Mouse (Mus musculus) heart, embryonic 13.5 days (tissue): ENCODE measurements at regions not wholly inside any gene's neighbourhood (a gene's known extent, or its start where the extent isn't known, plus 50 kb on each side); places are given as distances from the start of the nearest gene placed in this dataset.

Experiments
- ATAC-seq: fragments of 200-750 bp; cut with Nextera tagmentation; 2 replicates; pipeline ENCODE4 v1.8.0; 2017; ENCODE audit warnings: moderate TSS enrichment; ENCODE audit not compliant: insufficient number of reproducible peaks, low FRiP score, low TSS enrichment; ENCODE audit errors: extremely low read depth
- H3K27ac ChIP-seq: fragments of 300-500 bp; sonication (generic); replicated peaks from 2 replicates; pipeline ENCODE4 v1.5.1; 2015; ENCODE audit warnings: moderate library complexity, mild to moderate bottlenecking, inconsistent platforms
- H3K27me3 ChIP-seq: fragments of 300-500 bp; sonication (generic); replicated peaks from 2 replicates; pipeline ENCODE4 v1.6.1; 2015; ENCODE audit warnings: mild to moderate bottlenecking, inconsistent platforms
- H3K36me3 ChIP-seq: fragments of 300-500 bp; sonication (generic); 2 replicates; pipeline ENCODE4 v1.6.1; 2015; ENCODE audit warnings: mild to moderate bottlenecking, inconsistent platforms
- H3K4me1 ChIP-seq: fragments of 300-500 bp; sonication (generic); 2 replicates; pipeline ENCODE4 v1.6.1; 2015; ENCODE audit warnings: inconsistent platforms
- H3K4me2 ChIP-seq: fragments of 300-500 bp; sonication (generic); 2 replicates; pipeline ENCODE4 v1.6.1; 2015; ENCODE audit warnings: inconsistent platforms, mild to moderate bottlenecking, moderate library complexity
- H3K4me3 ChIP-seq: fragments of 300-500 bp; sonication (generic); 2 replicates; pipeline ENCODE4 v1.5.1; 2015; ENCODE audit warnings: moderate library complexity, mild to moderate bottlenecking, inconsistent platforms
- H3K9ac ChIP-seq: fragments of 300-500 bp; sonication (generic); 2 replicates; pipeline ENCODE4 v1.6.1; 2015; ENCODE audit warnings: inconsistent platforms, mild to moderate bottlenecking, moderate library complexity
- H3K9me3 ChIP-seq: fragments of 300-500 bp; sonication (generic); 2 replicates; pipeline ENCODE4 v1.6.1; 2016; ENCODE audit warnings: inconsistent platforms
- WGBS: fragments of 180-500 bp; shearing (Covaris S2); methylation state at CpG from one replicate; pipeline ENCODE4 v1.1.7; 2015; ENCODE audit warnings: mixed read lengths; 5-methylcytosine and 5-hydroxymethylcytosine counted together

DNA sequence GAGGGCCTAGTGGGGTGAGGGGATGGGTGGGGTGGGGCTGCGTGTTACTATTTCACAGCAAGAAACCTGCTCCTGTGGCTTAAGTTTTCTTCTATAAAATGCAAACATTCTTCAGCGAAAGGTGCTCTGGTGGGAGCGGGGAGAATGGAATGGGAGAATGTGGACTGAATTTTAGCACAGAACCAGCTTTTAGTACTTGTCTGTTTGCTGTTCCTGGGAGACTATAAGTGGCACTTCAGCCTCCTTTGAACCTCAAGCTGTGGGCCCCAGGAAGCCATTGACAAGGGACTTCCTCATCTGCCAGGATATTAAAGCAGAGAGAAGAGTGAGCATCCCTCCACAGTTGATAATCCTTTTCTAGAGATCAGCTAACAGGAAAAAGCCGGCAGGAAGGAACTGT is 580.2 kb downstream of the Zfp706 start:
- ATAC-seq = no peak
- H3K4me1 ChIP-seq = peaks cover 24% of the 10 kb centered on the region
- H3K36me3 ChIP-seq = no peaks in the 10 kb centered on the region
- no peak overlapping the region for H3K4me2 ChIP-seq
- H3K4me3 ChIP-seq = no peak overlapping the region
- no peak overlapping the region for H3K9ac ChIP-seq
- no peak overlapping the region for H3K27ac ChIP-seq
- H3K9me3 ChIP-seq = no peaks in the 10 kb centered on the region
- no peaks in the 10 kb centered on the region for H3K27me3 ChIP-seq
- WGBS = 53% methylated on average over 4 of the region's 4 CpGs

DNA sequence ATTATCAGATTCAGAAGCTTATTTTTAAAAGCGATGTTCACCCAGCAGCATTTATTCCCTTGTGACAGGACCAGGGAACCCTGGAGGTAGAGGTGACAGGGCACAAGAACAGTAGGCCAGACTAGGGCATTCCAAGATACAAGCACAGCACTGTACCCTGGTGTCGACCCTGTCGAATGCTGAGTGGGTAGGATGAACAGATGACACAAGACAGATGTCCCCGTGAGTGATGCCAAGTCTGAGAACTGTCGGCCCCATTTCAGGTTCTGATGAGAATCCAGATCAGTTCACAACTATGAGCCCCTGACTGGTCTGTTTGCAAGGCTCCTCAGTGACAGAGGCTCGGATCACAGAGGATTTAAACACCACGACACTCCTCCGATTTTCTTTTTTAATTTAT is 581.7 kb downstream of the Zfp706 start:
- Histone ChIP-seq H3K4me3 (no peak overlapping the region), H3K9ac (no peak overlapping the region), H3K27ac (no peak overlapping the region), H3K27me3 (no peaks in the 10 kb centered on the region), H3K9me3 (no peaks in the 10 kb centered on the region), H3K4me1 (peaks cover 24% of the 10 kb centered on the region), H3K4me2 (no peak overlapping the region), H3K36me3 (no peaks in the 10 kb centered on the region)
- WGBS = 56% methylated on average over 8 of the region's 8 CpGs
- no peak; the same call in 1 of the 2 replicates for ATAC-seq

DNA sequence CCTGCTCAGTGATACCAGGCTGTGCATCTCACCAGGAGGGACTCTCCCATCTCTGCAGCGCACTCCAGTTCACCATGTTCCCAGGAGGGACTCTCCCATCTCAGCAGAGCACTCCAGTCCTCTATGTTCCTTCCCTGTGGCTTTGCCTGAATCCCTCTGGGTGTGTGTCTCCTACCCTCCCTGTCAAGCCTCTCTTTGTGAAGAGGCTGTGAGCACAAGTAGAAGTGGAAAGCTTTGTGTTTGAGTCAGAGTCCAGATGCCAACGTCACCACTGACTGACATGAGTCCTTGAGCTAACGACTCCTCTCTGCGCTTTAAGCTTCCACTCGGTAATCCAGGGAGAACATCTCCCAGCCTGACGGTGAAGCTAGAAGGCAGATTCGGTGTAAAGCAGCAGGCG is 583.5 kb downstream of the Zfp706 start:
- no peak overlapping the region for H3K4me3 ChIP-seq
- no peak overlapping the region for H3K9ac ChIP-seq
- WGBS = 68% methylated on average over 8 of the region's 8 CpGs
- no peaks in the 10 kb centered on the region for H3K36me3 ChIP-seq
- no peak for ATAC-seq
- no peaks in the 10 kb centered on the region for H3K9me3 ChIP-seq
- peaks cover 37% of the 10 kb centered on the region for H3K4me1 ChIP-seq
- no peaks in the 10 kb centered on the region for H3K27me3 ChIP-seq
- H3K4me2 ChIP-seq = no peak overlapping the region
- H3K27ac ChIP-seq = no peak overlapping the region

DNA sequence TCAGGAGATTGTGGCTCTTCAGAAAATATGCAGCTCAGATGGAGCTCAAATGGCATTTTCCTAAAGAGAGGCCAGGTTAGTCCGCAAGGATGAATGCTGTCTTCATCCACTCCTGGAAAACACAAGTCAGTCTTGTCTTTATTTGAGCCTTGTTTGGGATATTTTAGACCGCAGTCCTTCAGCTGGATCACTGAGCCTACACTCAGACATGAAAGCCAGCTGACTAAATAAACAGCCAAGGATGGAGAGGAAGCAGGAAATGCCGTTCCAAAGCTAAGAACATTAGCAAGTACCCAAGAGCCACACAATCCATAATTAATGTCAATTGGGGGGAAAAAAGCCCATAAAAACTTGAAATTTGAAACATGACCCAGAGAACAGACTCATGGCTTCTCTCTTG is 584.8 kb downstream of the Zfp706 start:
- Histone ChIP-seq H3K9ac (no peak overlapping the region), H3K9me3 (no peaks in the 10 kb centered on the region), H3K36me3 (no peaks in the 10 kb centered on the region), H3K4me3 (no peak overlapping the region), H3K27ac (no peak overlapping the region), H3K4me2 (no peak overlapping the region), H3K27me3 (no peaks in the 10 kb centered on the region), H3K4me1 (peaks cover 31% of the 10 kb centered on the region)
- ATAC-seq = no peak
- 69% methylated on average over 3 of the region's 3 CpGs for WGBS

DNA sequence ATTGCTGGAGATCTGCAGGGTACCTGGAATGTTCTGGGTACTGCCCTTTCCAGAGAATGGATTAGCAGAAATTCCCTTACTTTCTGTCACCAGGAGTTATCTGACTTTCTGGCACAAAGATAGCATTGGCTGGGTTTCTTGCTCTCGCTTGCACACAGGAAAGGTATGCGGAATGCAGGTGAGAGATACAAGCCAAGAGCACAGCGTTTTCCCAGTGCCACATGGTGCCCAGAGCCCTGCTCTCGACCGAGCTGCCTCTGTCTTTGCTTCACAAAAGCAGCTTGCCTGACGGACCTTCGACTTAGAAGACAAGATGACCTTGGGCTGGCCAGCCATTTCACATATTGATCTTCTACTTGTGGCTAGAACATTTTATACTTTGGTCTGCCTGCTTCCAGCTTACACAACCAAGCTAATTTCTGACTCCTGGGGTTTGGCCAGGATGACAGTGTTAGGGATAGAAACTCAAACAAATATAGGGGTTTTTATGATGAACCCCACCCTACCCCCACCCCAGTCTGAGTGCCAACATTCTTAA is 587.6 kb downstream of the Zfp706 start:
- Histone ChIP-seq H3K4me2 (no peak overlapping the region), H3K27ac (no peak overlapping the region), H3K9ac (no peak overlapping the region), H3K27me3 (no peaks in the 10 kb centered on the region), H3K36me3 (no peaks in the 10 kb centered on the region), H3K9me3 (no peaks in the 10 kb centered on the region), H3K4me1 (peaks cover 27% of the 10 kb centered on the region), H3K4me3 (no peak overlapping the region)
- WGBS = 49% methylated on average over 7 of the region's 7 CpGs
- no peak for ATAC-seq

DNA sequence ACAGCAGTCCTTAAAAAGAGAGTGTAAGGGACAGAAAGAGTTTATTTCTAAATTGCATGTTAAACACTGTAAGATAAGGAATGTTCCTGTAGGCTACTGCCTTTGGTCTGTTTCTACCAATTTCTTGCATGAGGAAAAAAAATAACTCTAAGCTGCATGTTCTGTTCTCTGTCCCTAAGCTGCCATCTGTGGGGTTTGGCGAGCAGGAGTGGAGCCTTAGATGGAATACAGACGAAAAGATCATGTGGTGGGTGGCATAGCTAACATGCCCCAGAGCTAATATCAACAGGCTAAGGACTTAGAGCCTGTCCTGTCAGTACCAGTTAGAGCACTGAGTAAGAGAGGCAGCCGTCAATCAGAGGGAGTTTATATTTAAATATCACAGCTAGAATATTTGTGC is 590.1 kb downstream of the Zfp706 start:
- Histone ChIP-seq H3K27ac (no peak overlapping the region), H3K9me3 (no peaks in the 10 kb centered on the region), H3K4me2 (no peak overlapping the region), H3K4me1 (peaks cover 21% of the 10 kb centered on the region), H3K4me3 (no peak overlapping the region), H3K27me3 (no peaks in the 10 kb centered on the region), H3K9ac (no peak overlapping the region), H3K36me3 (no peaks in the 10 kb centered on the region)
- ATAC-seq = no peak
- WGBS = 56% methylated on average over 3 of the region's 3 CpGs

DNA sequence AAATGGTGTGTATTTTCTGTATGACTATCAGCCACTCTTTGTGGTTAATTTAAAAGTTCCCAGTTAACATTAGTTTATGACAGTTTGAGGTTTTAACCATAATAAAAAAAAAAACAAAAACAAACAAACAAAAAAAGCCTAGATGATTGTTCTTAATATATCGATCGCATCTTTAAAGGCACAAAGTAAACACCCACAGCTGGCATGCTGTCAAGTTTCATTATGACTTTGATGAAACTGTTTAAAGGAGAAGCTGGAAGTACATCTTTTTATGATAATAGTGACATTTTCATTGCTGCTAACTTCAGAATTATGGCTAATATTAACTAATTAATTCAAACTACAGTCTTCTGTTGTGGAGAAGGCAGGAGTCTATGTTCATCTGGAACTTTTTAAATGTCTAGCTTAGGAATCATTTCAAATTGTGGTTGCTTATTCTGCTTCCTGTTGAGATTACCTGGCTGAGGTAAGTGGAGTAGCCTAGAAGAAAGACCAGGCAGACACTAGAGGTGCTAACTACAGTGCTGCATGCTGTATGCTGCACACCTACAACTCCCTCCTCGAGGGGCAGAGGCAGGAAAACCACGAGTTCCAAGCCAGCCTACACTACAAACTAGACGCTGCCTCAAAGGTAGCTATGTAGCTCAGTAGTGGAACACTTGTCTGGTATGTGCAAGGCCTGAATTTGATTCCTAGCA is 591.9 kb downstream of the Zfp706 start:
- Histone ChIP-seq H3K4me1 (peaks cover 21% of the 10 kb centered on the region), H3K9ac (no peak overlapping the region), H3K36me3 (no peaks in the 10 kb centered on the region), H3K4me2 (no peak overlapping the region), H3K4me3 (no peak overlapping the region), H3K9me3 (no peaks in the 10 kb centered on the region), H3K27me3 (no peaks in the 10 kb centered on the region), H3K27ac (no peak overlapping the region)
- 72% methylated on average over 5 of the region's 5 CpGs for WGBS
- ATAC-seq = no peak

DNA sequence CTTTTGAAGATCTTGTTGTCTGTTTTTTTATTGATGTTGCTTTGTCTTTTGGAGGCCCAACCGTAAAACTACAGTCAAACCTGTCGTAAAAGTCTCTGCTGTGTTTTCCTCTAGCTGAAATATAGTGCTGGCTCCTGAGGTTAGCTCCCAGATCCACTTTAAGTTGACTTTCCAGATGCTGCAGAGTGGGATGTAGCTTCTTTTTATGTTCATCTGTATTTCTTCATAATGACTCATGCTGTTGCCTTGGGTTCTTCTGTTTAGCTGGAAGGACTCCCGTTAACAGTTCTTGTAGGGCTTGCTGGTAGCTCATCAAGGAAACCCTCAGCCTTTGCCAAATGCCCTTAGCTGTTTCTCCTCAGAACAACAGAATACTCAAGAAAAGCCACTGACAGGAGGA is 595.6 kb downstream of the Zfp706 start:
- H3K9me3 ChIP-seq = 0 out of 2 replicates have a peak, but pooled peaks cover 3% of the 10 kb centered on the region
- H3K27ac ChIP-seq = no peak overlapping the region
- 78% methylated on average over 3 of the region's 3 CpGs for WGBS
- no peak overlapping the region for H3K9ac ChIP-seq
- no peaks in the 10 kb centered on the region for H3K36me3 ChIP-seq
- no peaks in the 10 kb centered on the region for H3K27me3 ChIP-seq
- no peaks in the 10 kb centered on the region for H3K4me1 ChIP-seq
- no peak overlapping the region for H3K4me3 ChIP-seq
- no peak for ATAC-seq
- no peak overlapping the region for H3K4me2 ChIP-seq

DNA sequence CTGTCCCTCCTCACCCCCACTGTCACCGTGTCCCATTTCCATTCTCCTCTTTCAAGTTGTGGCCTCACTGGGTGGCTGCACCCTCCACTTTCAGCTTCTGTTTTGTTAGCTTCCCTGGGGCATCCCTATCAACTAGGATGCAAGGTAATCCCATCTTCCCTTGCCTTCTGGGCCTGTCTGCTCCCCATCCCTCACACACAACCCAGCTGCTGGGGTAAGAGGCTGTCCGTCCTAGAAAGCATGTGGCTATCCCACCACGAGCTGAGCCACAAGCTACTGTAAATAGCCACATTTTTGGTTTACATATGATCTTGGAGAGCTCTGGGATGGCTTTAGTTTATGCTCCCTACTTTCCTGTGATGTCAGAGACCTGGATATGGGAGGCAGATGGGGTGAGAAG is 602.1 kb downstream of the Zfp706 start:
- WGBS = 70% methylated on average over 3 of the region's 3 CpGs
- no peak overlapping the region for H3K4me2 ChIP-seq
- H3K9me3 ChIP-seq = 0 out of 2 replicates have a peak, but pooled peaks cover 4% of the 10 kb centered on the region
- H3K9ac ChIP-seq = no peak overlapping the region
- H3K4me3 ChIP-seq = no peak overlapping the region
- no peaks in the 10 kb centered on the region for H3K36me3 ChIP-seq
- no peak overlapping the region for H3K27ac ChIP-seq
- ATAC-seq = no peak
- peaks cover 7% of the 10 kb centered on the region for H3K4me1 ChIP-seq
- no peaks in the 10 kb centered on the region for H3K27me3 ChIP-seq

DNA sequence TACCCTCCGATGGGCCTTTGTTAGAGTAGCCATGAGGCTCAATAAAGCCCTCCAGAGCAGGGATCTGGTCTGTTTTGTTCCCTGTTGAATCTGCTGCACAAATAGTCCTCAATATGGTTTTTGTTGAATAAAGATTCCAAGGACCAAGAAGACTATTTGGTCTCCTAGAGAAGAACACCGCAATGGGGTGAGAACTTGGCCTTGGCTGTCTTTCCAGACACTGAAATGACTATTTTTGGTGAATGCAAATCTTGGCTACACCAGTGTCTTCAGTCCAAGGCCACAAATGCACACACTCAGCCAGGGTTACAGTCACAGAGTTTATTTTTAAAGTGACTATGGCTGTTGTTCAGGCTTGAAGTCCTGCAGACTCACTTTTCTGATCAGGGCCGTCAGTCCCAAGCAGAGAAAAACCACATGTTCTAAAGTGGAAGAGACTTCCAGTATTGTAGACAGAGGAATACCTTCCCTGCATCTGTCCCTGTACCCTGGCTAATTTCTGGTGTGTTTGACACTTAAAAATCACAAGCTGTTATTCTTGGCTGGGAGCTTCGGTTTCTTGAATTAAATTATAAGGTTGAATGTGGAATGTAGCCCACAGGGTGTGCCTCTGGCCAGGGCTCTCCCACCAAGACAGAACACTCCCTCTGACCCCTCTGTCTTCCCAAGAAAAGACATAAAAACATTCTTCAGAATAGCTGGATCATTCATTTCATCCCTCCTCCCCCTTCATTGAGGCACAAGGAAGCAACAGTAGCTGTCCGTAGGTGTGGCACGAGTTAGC is 604.0 kb downstream of the Zfp706 start:
- Histone ChIP-seq H3K27ac (peak overlapping the region; percentile 43), H3K27me3 (no peaks in the 10 kb centered on the region), H3K4me3 (no peak overlapping the region), H3K9ac (no peak overlapping the region), H3K4me1 (peaks cover 24% of the 10 kb centered on the region), H3K9me3 (0 out of 2 replicates have a peak, but pooled peaks cover 4% of the 10 kb centered on the region), H3K4me2 (no peak overlapping the region), H3K36me3 (no peaks in the 10 kb centered on the region)
- WGBS = 70% methylated on average over 6 of the region's 6 CpGs
- no peak for ATAC-seq

DNA sequence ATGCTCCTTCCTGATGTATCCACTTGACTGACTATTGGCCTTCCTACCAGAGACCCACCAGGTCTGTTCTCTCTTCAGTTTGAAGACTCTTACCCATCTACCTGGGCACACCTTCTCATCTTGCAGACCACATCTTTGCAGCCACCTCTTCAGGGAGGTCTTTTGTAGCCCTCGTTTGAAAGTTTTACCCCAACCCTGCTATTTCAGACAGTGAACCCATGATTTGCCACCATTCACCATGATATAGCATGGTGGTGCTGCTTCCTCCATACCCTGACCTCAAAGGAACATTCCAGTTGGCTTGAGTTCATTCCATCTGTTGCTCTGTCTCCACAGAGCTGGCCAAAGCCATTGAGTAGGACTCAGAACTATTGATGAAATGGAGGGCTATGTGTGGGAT is 605.5 kb downstream of the Zfp706 start:
- Histone ChIP-seq H3K36me3 (no peaks in the 10 kb centered on the region), H3K4me3 (no peak overlapping the region), H3K9me3 (0 out of 2 replicates have a peak, but pooled peaks cover 1% of the 10 kb centered on the region), H3K27me3 (no peaks in the 10 kb centered on the region), H3K4me1 (peaks cover 30% of the 10 kb centered on the region), H3K27ac (no peak overlapping the region), H3K9ac (no peak overlapping the region), H3K4me2 (no peak overlapping the region)
- 79% methylated on average over 1 of the region's 1 CpGs for WGBS
- ATAC-seq = no peak
